Mouse (Mus musculus) C2C12 (cell line): Measurements from ENCODE around the gene Phactr1. TPM values are rescaled to one million over a fixed set of nuclear protein-coding genes. Genes with fewer than 3 reads are reported as not detected.

Experiments
- H3K27me3 ChIP-seq: one replicate; pipeline ENCODE4 v1.6.1; 2011; ENCODE audit not compliant: control insufficient read depth, insufficient read depth, insufficient read length
- H3K36me3 ChIP-seq: one replicate; pipeline ENCODE4 v1.6.1; 2011; ENCODE audit not compliant: control insufficient read depth, insufficient read depth
- H3K4me3 ChIP-seq: one replicate; pipeline ENCODE4 v1.5.1; 2011; ENCODE audit warnings: mild to moderate bottlenecking, control low read depth; ENCODE audit not compliant: poor library complexity, insufficient read depth, severe bottlenecking
- H3K79me2 ChIP-seq: one replicate; pipeline ENCODE4 v1.6.1; 2011; ENCODE audit not compliant: control insufficient read depth, insufficient read depth
- H3K79me3 ChIP-seq: one replicate; pipeline ENCODE4 v1.6.1; 2011; ENCODE audit warnings: low read depth, control low read depth
- H3ac ChIP-seq: one replicate; pipeline ENCODE3; 2011; ENCODE audit warnings: low read depth; ENCODE audit not compliant: control insufficient read depth, insufficient read length
- CEBPB ChIP-seq: IDR thresholded peaks from one replicate; pipeline ENCODE4 v1.6.1; 2011; ENCODE audit warnings: low read depth, mild to moderate bottlenecking, control low read depth, moderate library complexity
- CTCF ChIP-seq: IDR thresholded peaks from one replicate; pipeline ENCODE4 v1.5.1; 2011; ENCODE audit not compliant: control insufficient read depth, insufficient read depth, insufficient read length
- FOSL1 ChIP-seq: IDR thresholded peaks from one replicate; pipeline ENCODE4 v1.8.0; 2011; ENCODE audit warnings: mild to moderate bottlenecking, low read length; ENCODE audit not compliant: poor library complexity, insufficient read depth, severe bottlenecking
- MAX ChIP-seq: IDR thresholded peaks from one replicate; pipeline ENCODE4 v1.6.1; 2011; ENCODE audit warnings: mild to moderate bottlenecking, control low read depth
- MYOD1 ChIP-seq: IDR thresholded peaks from one replicate; pipeline ENCODE4 v1.6.1; 2011; ENCODE audit warnings: low read depth; ENCODE audit not compliant: control insufficient read depth, insufficient read length
- MYOG ChIP-seq: IDR thresholded peaks from one replicate; pipeline ENCODE4 v1.6.1; 2011; ENCODE audit not compliant: control insufficient read depth, insufficient read length; ENCODE audit errors: extremely low read depth
- USF1 ChIP-seq: IDR thresholded peaks from one replicate; pipeline ENCODE4 v1.6.1; 2011; ENCODE audit warnings: low read depth, mild to moderate bottlenecking, control low read depth, moderate library complexity
- polyA plus RNA-seq: library from polyadenylated mRNA; unstranded; fragments of >200 nt; fragmentation: generic; extraction: Trizol; gene quantifications from one replicate; pipeline ENCODE4 v1.2.1, GENCODE M21; 2012; ENCODE audit warnings: missing spikeins

The Phactr1 gene
- polyA plus RNA-seq, 1 experiment, result 0.05 TPM

DNA sequence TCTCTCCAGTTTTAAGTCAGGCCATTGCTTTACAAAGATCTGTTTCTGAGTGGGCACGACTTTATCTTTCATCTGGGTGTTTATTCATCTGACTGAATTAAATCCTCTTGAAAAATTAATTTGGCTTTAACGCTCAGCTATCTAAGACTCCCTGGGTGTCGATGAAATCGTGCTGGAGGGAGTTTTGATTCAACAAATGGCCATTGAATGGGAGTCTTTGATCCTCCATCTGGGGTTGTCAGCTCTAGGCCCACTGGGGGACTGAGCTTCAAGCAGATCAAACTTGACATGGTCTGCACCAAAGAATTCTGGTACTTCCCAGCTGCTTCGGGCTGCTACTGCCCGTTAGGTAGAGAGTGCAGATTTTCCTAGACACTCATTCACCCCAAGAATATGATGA, 374.7 kb downstream of the Phactr1 start:
- Histone ChIP-seq H3K4me3 (no peak overlapping the region), H3K79me2 (no peaks in the 10 kb centered on the region), H3K27me3 (peaks cover 12% of the 10 kb centered on the region), H3K79me3 (no peaks in the 10 kb centered on the region), H3ac (no peak overlapping the region), H3K36me3 (no peaks in the 10 kb centered on the region)
- TF ChIP-seq FOSL1, result no peak
- TF ChIP-seq CEBPB, result no peak
- no peak for TF ChIP-seq MYOG
- no peak for TF ChIP-seq CTCF
- no peak for TF ChIP-seq MAX
- no peak for TF ChIP-seq MYOD1
- TF ChIP-seq USF1, result no peak

DNA sequence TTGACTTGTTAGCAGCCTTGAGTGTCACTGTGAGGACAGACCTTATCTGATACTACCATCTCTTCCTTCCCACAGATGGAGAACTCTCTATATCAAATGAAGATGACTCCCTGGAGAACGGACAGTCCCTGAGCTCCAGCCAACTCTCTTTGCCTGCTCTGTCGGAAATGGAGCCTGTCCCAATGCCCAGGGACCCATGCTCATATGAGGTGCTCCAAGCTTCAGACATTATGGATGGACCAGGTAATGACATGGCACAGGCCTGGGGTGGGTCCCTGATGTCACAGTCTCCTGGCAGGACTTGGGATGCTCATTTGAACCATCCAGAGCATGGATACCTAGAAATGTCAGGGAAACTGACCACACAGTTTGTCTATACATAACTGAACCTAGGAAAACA, 376.7 kb downstream of the Phactr1 start:
- no peak for TF ChIP-seq CEBPB
- no peak for TF ChIP-seq MYOD1
- no peak for TF ChIP-seq MAX
- no peak for TF ChIP-seq USF1
- no peak for TF ChIP-seq MYOG
- no peak for TF ChIP-seq CTCF
- TF ChIP-seq FOSL1, result no peak

DNA sequence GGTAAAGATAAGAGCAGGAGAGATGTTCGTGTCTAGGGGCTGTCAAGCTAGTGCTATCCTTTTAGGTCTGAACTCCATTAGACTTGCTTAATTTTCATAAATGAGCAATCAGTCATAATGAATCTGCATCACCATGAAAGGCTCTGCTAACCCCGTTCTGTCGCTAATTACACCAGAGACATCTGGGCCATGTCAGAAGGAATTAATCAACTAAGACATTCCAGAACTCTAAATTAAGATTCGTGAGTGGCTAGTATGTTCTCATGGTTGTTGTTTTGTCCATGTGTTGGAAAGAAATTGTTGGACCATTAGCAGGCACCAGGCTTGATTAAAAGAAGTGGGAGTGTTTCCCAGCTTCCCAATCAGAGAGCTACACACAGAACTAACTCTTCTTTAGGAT, 382.9 kb downstream of the Phactr1 start:
- TF ChIP-seq MYOG (no peak), CEBPB (no peak), CTCF (no peak), MAX (no peak), USF1 (no peak), MYOD1 (no peak), FOSL1 (no peak)
- Histone ChIP-seq H3ac (no peak overlapping the region), H3K27me3 (peaks cover 11% of the 10 kb centered on the region), H3K4me3 (no peak overlapping the region), H3K79me2 (no peaks in the 10 kb centered on the region), H3K36me3 (no peaks in the 10 kb centered on the region), H3K79me3 (no peaks in the 10 kb centered on the region)

More for the DNA sequence above, 376.7 kb downstream of the Phactr1 start:
- H3K4me3 ChIP-seq, result no peak overlapping the region
- H3ac ChIP-seq, result no peak overlapping the region
- H3K79me2 ChIP-seq, result no peaks in the 10 kb centered on the region
- no peaks in the 10 kb centered on the region for H3K36me3 ChIP-seq
- H3K27me3 ChIP-seq, result peaks cover 12% of the 10 kb centered on the region
- no peaks in the 10 kb centered on the region for H3K79me3 ChIP-seq

DNA sequence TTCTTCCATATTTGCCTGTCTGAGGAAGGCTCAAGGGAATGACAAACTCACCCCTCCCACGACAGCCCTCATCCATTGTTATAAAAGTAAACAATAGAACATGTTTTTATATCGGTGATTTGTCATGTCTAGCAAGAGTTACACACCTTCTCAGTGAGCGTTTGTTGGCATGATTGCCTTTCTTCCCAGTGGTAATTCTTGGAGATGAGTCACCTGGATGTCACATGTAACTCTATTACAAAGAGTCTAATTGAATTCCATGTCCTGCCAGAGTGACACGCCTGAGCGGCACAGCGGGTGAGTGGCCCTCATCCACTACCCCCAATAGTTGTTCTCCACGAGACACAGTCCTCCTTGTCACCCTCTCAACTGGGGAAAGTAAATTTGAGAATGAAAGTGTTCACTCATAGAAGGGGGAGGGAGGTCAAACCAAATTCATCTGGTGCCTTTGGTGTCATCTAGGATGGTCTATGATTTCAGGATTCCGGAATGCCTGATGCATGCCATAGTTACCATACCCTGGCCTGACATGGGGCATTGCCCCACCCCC, 388.4 kb downstream of the Phactr1 start:
- Histone ChIP-seq H3K27me3 (no peaks in the 10 kb centered on the region), H3K79me3 (no peaks in the 10 kb centered on the region), H3ac (no peak overlapping the region), H3K36me3 (no peaks in the 10 kb centered on the region), H3K79me2 (no peaks in the 10 kb centered on the region), H3K4me3 (no peak overlapping the region)
- TF ChIP-seq MYOD1 (no peak), FOSL1 (peak; percentile 12)

DNA sequence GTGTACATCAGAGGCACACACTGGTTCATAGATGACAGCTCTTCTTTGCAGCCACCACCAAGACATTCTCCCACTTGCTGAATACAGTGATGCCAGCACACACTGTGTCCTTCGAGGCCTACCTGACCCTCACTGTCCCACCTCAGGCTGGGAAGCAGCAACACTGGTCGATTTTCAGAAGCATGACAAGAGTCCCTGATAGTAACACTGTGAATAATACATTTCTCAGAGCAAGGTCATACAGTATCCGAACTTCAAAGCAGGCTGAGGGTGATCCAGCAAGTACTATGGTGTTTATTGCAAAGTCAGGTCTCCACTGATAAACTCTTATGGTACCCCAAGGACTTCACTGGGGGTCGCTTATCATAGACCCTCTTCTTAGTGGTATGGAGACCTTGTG, 390.1 kb downstream of the Phactr1 start:
- peaks cover 3% of the 10 kb centered on the region for H3K27me3 ChIP-seq
- TF ChIP-seq CTCF (no peak), USF1 (no peak), MYOG (no peak)
- H3K36me3 ChIP-seq, result no peaks in the 10 kb centered on the region
- H3K79me3 ChIP-seq, result no peaks in the 10 kb centered on the region
- no peak overlapping the region for H3K4me3 ChIP-seq
- no peaks in the 10 kb centered on the region for H3K79me2 ChIP-seq
- no peak overlapping the region for H3ac ChIP-seq

DNA sequence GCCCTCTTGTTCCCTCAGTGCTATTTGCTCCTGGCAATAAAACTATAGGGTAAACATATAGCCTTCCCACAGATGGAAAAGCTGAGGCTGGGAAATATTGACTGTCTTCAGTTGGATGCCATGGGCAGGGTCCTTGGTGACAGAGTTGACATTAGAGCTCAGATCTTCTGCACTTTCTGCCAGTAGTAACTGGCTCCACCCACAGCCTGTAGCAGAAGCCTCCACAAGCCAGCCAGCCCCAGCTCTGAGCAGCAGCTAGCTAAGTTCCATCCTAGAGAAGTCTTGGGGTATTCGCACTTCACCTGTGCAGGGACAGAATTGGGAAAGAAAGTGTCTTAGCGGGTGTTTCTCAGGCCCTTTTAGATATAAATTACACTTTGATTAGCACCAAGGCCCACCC, 390.5 kb downstream of the Phactr1 start:
- H3K36me3 ChIP-seq, result no peaks in the 10 kb centered on the region
- no peaks in the 10 kb centered on the region for H3K79me3 ChIP-seq
- TF ChIP-seq MYOD1, result no peak
- TF ChIP-seq USF1, result no peak
- no peak for TF ChIP-seq CEBPB
- TF ChIP-seq MYOG, result no peak
- no peak for TF ChIP-seq CTCF
- TF ChIP-seq MAX, result no peak
- TF ChIP-seq FOSL1, result no peak
- no peaks in the 10 kb centered on the region for H3K79me2 ChIP-seq
- H3ac ChIP-seq, result no peak overlapping the region
- peaks cover 5% of the 10 kb centered on the region for H3K27me3 ChIP-seq
- no peak overlapping the region for H3K4me3 ChIP-seq

DNA sequence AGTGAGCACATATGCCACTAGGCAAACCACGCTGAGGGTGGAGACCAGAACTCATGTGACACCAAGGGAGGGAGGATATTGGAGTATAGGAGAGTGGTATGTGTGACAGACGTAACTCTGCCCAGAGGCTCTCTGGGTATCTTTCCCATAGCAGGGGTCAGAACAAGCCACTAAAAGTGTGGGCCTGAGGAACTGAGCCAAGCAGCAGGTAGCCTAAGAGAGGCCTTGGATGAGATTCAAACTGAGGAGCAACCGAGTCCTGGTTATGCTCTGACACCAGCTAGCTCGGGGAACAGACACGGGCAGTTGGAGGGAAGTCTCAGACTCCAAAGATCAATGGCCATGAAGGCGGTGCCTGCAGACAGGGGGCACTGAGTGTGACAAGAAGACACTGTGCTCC, 395.0 kb downstream of the Phactr1 start:
- no peak for TF ChIP-seq CTCF
- no peaks in the 10 kb centered on the region for H3K79me2 ChIP-seq
- H3K27me3 ChIP-seq, result peaks cover 5% of the 10 kb centered on the region
- H3ac ChIP-seq, result no peak overlapping the region
- no peak overlapping the region for H3K4me3 ChIP-seq
- no peaks in the 10 kb centered on the region for H3K79me3 ChIP-seq
- H3K36me3 ChIP-seq, result no peaks in the 10 kb centered on the region
